Mouse (Mus musculus) heart, adult 11 months (tissue): ENCODE results near the gene Map3k10.

Experiments used
- DNase-seq: peaks from one replicate; pipeline ENCODE4 v3.0.0; 2022

Gene Map3k10

GRCm38 (mm10) chr7:27608130-27608529 is 66.3 kb downstream of the Map3k10 start:
- no peak for DNase-seq

GRCm38 (mm10) chr7:27607580-27607979 is 66.8 kb downstream of the Map3k10 start:
- peak; percentile 99 for DNase-seq

GRCm38 (mm10) chr7:27606481-27607254 is 67.7 kb downstream of the Map3k10 start:
- no peak for DNase-seq
